Mouse (Mus musculus) T-helper 17 cell (primary cell): ENCODE measurements at regions not wholly inside any gene's neighbourhood (a gene's known extent, or its start where the extent isn't known, plus 50 kb on each side); places are given as distances from the start of the nearest gene placed in this dataset.

Source experiments
- in situ Hi-C, 2 experiments: fragments of 300-600 bp; cut with MboI, MseI; formaldehyde crosslinking; loops; 1 replicate in 1 of 2; 2 replicates in 1 of 2; pipeline ENCODE4 v1.15.1; 2025; ENCODE audit warnings: high pct_unique_total_duplicates in 2 of 2

DNA sequence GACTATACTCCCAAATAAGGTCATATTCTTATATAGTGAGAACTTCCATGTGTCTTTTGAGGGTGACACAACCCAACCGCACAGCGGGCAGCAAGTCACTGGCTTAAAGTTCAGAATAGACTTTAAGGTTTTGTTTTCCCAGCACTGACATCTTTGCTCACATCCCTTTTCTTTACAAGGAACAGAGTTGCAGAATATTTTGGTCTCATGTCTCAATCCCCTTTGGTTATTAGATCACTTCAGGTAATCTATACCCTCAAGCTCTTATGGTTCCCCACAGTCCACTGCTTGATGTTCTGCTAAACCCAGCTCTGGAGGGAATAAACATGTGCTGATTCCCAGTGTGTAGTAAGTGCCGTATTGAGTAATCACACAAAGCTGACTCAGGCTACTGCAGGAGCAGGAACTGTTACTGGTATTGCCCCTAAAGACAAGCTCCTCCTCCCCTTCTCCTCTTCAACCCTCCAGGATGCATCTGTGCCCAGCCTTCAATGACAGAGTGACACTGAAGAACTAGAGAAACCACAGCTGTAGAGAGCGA, 77.8 kb upstream of the Tmc1 start:
- in situ Hi-C loops = loop anchor here in 1 of 2 experiments (10.0 kb wide), 1 partner anchor 233 kb away; no protein-coding TSS in a partner anchor

DNA sequence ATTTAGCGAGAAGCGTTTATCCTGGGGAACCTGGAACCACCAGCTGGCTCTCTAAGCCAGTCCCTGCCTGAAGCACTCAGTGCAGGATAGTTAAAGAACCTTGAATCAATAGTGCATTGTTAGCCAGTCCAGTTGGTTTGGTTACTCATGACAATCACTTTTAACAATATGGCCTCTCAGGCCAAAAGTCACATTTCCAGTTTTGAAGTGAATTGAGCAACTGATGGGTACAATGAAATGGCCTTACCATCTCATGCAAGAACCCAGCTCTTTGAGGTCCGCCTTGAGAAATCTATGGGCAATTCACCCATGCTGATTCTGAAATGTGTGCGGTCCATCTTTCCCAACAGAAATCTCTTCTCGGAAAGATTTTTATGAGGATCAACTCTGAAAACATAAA, 77.0 kb upstream of the Tmc1 start:
- in situ Hi-C loops = loop anchor here in 1 of 2 experiments (10.0 kb wide), 1 partner anchor 234 kb away; no protein-coding TSS in a partner anchor

DNA sequence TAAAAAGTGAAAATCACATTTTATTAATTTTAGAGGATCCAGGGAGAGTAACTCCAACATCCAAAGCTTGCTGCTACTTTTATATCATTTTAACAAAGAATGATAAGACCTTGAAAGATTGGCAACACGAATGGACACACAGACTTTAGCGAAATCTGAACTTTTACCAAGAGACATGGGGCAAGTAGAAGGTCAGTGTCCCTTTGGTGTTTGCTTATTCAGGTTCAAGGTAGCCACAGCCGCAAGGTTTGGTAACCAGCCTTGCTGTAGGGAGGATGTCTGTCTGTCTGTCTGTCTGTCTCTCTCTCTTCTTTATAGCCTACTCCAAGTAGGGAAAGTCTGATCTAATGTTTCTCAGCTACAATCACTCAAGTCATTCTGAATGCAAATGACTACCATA, 75.0 kb upstream of the Tmc1 start:
- in situ Hi-C loops = no loop called here

DNA sequence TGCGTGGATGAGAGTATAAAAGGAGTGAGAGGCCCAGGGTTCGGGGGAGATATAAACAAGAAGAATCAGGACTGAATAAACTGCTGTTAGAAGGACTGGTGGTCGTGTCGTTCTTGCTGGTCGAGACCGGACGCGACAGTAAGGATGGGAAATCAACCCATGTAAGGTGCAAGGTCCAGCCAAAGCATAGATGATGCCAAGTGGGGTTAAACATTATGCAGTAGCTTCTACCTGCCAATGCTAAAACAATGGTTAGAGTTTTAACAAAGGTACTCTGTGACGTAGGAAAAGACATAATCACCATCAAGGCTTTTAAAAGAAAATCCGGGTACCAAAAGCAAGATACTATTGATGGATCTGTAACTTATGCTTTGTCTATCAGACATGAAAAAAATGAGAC, 58.4 kb upstream of the Tmc1 start:
- in situ Hi-C loops = no loop called here

DNA sequence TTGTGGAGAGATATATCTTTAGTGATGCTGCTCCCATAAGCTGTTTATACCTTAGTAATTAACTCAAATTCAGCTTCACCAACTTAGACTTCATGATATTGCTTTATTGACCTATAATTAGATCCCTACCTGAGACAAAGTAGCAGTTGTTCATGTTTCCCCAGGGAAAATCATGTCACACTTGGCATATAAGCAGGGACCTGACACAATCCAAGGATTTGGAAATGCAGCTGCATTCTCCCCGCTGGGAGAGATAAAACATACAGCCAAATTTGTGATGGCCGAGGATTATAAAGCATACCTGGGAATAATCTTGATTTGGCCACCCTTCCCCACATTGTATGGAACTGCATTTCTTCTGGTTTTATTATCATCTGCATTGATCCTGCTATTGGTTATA, 55.6 kb upstream of the Tmc1 start:
- in situ Hi-C loops = no loop called here

DNA sequence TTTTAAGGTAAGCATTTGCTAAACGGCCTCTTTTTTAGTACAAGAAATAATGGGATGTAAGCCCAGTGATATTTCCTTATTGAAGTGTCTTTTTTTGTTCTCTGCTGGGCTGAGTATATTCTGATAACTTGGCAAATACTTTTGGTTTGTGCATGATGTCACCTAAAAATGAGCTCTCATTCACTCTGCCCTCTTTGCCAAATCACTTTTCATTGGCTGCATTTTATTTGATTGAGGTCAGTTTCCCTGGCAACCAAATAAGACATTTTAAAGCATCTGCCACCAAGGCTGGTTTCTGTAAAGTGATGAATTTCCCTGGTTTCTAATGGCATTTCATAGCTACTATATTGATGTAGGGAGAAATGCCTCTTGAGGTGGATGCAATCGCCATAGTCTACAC, 50.4 kb upstream of the Tmc1 start:
- in situ Hi-C loops = no loop called here
